Mouse (Mus musculus) liver, adult 2 months (tissue): ENCODE results near the gene Fcrla.

Experiments
- CTCF ChIP-seq: fragments of 200-500 bp; IDR thresholded peaks from 2 replicates; pipeline ENCODE4 v1.5.1; 2011; ENCODE audit warnings: low read depth, low read length, control low read depth
- POLR2A ChIP-seq: fragments of 200-500 bp; IDR thresholded peaks from 2 replicates; pipeline ENCODE4 v1.6.1; 2011; ENCODE audit warnings: low read length, control low read depth; ENCODE audit not compliant: insufficient read depth; ENCODE audit errors: extremely low read depth

DNA sequence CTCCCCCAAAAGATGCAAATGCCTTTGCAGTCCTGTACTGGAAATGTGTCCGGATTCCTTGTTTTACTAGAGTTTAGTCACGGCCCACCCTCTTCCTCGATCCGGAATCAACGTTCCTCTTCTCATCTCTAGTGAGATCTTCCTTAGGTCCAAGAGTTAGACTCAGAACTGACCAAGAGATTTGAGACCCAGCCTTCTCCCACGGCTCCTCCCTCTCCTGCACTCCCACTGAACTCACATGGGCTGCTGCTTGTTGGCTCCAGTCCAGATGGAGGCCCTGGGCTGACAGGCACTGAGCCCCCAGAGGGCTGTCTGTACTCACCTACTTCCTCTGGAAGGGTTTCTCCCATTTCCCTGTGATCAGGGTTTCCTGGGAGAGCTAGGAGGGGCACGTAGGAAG, 35.7 kb upstream of the Fcrla start:
- no peak for TF ChIP-seq CTCF
- TF ChIP-seq POLR2A: no peak
